Mouse (Mus musculus) liver, postnatal 0 days (tissue): ENCODE data around the gene Rassf4.

Source experiments
- CTCF ChIP-seq: sonication (generic); IDR thresholded peaks from 2 replicates; pipeline ENCODE4 v1.5.1; 2016; ENCODE audit warnings: antibody characterized with exemption, low read depth
- EP300 ChIP-seq: IDR thresholded peaks from 2 replicates; pipeline ENCODE4 v1.6.1; 2016; ENCODE audit warnings: antibody characterized with exemption, low read depth, mild to moderate bottlenecking

- TF ChIP-seq CTCF = peak; percentile 90
- TF ChIP-seq EP300 = no peak; the same call in none of the 2 replicates
Measured at GRCm38 (mm10) chr6:116653684-116654454, 19.9 kb downstream of the Rassf4 start.
